In the genomic region with DNA sequence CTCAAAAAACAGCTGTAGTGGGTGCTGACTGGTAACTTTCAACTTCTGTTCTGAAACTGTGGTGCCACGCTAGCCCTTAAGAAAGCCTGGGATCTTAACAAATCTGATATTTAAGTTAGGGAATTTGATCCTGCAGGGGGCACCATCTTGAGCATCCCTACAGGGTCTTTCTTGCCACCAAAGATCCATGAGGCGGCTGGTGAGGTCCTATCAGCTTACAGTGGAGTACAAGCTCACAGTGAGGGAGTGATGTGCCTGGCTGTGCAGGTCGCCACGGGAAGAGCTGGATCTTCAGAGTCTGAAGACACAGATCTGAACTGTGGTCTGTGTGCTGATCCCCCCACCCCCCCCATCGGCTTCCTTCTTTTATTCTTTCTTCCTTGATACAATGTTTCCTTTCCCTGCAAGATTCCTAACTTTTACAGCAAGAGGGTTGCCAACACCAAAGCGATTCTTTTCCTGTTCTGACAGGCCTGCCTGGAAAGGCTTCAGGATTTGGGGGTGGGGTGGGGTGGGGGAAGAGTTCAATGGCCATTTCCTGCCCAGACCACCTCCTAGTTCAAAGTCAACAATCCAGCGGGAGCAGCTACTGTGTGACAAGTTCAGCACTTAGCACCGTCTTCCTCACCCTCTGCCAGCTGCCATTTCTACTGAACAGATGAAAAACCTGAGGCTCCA, we compare ENCODE assay signal across 24 mouse cellular contexts. TPM values are rescaled to one million over a fixed set of nuclear protein-coding genes. Genes with fewer than 3 reads are reported as not detected.
DNase-seq lines count a peak whose midpoint lies in the region; ATAC-seq and TF ChIP-seq lines count a peak whose summit lies in the region.
"Had no signal": no experiment of that assay in that cellular context is flagged by ENCODE, and none has a peak within 500 bp of the region (broad histone marks: within the 10 kb centered on the region; RNA-seq: fewer than 3 reads in every experiment).

No protein-coding gene starts in this region.

- ATAC-seq in heart, embryonic 11.5 days (replicated peaks; ENCODE audit: insufficient number of reproducible peaks, low FRiP score, low TSS enrichment) = peak; percentile 46; the same call in 1 of the 2 replicates
- ATAC-seq in kidney, embryonic 14.5 days (ENCODE audit: low FRiP score, low TSS enrichment) = 0 out of 2 replicates have a peak, but pooled peaks have one; percentile 60
- ATAC-seq in liver, embryonic 11.5 days (replicated peaks; ENCODE audit: low FRiP score) = 0 out of 2 replicates have a peak, but pooled peaks have one; percentile 29
- ATAC-seq in liver, embryonic 12.5 days = no peak
- ATAC-seq in midbrain, postnatal 0 days (ENCODE audit: low FRiP score) = no peak
- no peak for ATAC-seq in midbrain, embryonic 15.5 days (replicated peaks)
- ATAC-seq: activated CD4-positive, CD25-positive, alpha-beta regulatory T cell, adult 4 months; CD4-positive, CD25-positive, alpha-beta regulatory T cell, adult 4 months; forebrain, embryonic 15.5 days; liver, postnatal 0 days had no signal

- no peaks in the 10 kb centered on the region for H3K27me3 ChIP-seq in heart, embryonic 11.5 days (ENCODE audit: control insufficient read depth, insufficient read depth, low read length)
- H3K27me3 ChIP-seq in heart, embryonic 10.5 days (ENCODE audit: insufficient read depth, poor library complexity, severe bottlenecking) = no peaks in the 10 kb centered on the region
- no peaks in the 10 kb centered on the region for H3K27me3 ChIP-seq in kidney, embryonic 14.5 days (ENCODE audit: control insufficient read depth, insufficient read depth, low read length)
- H3K27me3 ChIP-seq in liver, embryonic 11.5 days (replicated peaks; ENCODE audit: control insufficient read depth, insufficient read depth, low read length) = no peaks in the 10 kb centered on the region
- no peaks in the 10 kb centered on the region for H3K27me3 ChIP-seq in liver, embryonic 12.5 days (replicated peaks)
- no peaks in the 10 kb centered on the region for H3K27me3 ChIP-seq in midbrain, postnatal 0 days (ENCODE audit: insufficient read depth, low read length)
- H3K27me3 ChIP-seq in midbrain, embryonic 15.5 days (replicated peaks) = no peaks in the 10 kb centered on the region
- H3K27me3 ChIP-seq: forebrain, embryonic 15.5 days; neural tube, embryonic 12.5 days had no signal

- H3K36me3 ChIP-seq in heart, embryonic 11.5 days (ENCODE audit: control insufficient read depth, insufficient read depth, low read length) = no peaks in the 10 kb centered on the region
- no peaks in the 10 kb centered on the region for H3K36me3 ChIP-seq in heart, embryonic 10.5 days
- no peaks in the 10 kb centered on the region for H3K36me3 ChIP-seq in kidney, embryonic 14.5 days (ENCODE audit: control insufficient read depth, insufficient read depth, low read length)
- H3K36me3 ChIP-seq in liver, embryonic 11.5 days (ENCODE audit: control insufficient read depth, insufficient read depth, low read length) = no peaks in the 10 kb centered on the region
- H3K36me3 ChIP-seq in liver, embryonic 12.5 days = no peaks in the 10 kb centered on the region
- H3K36me3 ChIP-seq in midbrain, postnatal 0 days (ENCODE audit: insufficient read depth, low read length) = no peaks in the 10 kb centered on the region
- H3K36me3 ChIP-seq in midbrain, embryonic 15.5 days (replicated peaks) = no peaks in the 10 kb centered on the region
- H3K36me3 ChIP-seq: forebrain, embryonic 15.5 days; G1E; limb, embryonic 15.5 days; neural tube, embryonic 12.5 days had no signal

- no peak for DNase-seq in heart, embryonic 10.5 days (ENCODE audit: low spot score)
- no peak for DNase-seq in kidney, adult 18-20 months
- DNase-seq in liver, embryonic 11.5 days (ENCODE audit: low spot score) = no peak
- no peak for DNase-seq in midbrain, postnatal 0 days (ENCODE audit: low spot score)
- DNase-seq: adrenal gland, postnatal 10 days; cerebellum, postnatal 10 days; gastrocnemius, postnatal 14 days; heart, postnatal 36 days; layer of hippocampus, postnatal 36 days; liver, postnatal 0 days; right cerebral cortex, adult 18-20 months; thymus, postnatal 14 days had no signal

- no peak overlapping the region for H3K27ac ChIP-seq in heart, embryonic 11.5 days (ENCODE audit: low read depth, low read length)
- no peak overlapping the region for H3K27ac ChIP-seq in heart, embryonic 10.5 days
- H3K27ac ChIP-seq in kidney, embryonic 14.5 days (ENCODE audit: low read depth, low read length) = no peak overlapping the region
- no peak overlapping the region for H3K27ac ChIP-seq in liver, embryonic 11.5 days (ENCODE audit: low read depth, low read length)
- no peak overlapping the region for H3K27ac ChIP-seq in liver, embryonic 12.5 days
- no peak overlapping the region for H3K27ac ChIP-seq in midbrain, postnatal 0 days (ENCODE audit: low read depth, low read length)
- no peak overlapping the region for H3K27ac ChIP-seq in midbrain, embryonic 15.5 days
- H3K27ac ChIP-seq: layer of hippocampus, adult 2 months; limb, embryonic 15.5 days; neural tube, embryonic 12.5 days had no signal

- H3K4me1 ChIP-seq in heart, embryonic 11.5 days (ENCODE audit: control insufficient read depth, insufficient read depth, low read length) = peaks cover 3% of the 10 kb centered on the region; the same call in 1 of the 2 replicates
- peaks cover 9% of the 10 kb centered on the region; the same call in 1 of the 2 replicates for H3K4me1 ChIP-seq in heart, embryonic 10.5 days
- peaks cover 4% of the 10 kb centered on the region; the same call in 1 of the 2 replicates for H3K4me1 ChIP-seq in kidney, embryonic 14.5 days (ENCODE audit: control insufficient read depth, insufficient read depth, low read length)
- H3K4me1 ChIP-seq in liver, embryonic 11.5 days (replicated peaks; ENCODE audit: control insufficient read depth, insufficient read depth, low read length) = no peaks in the 10 kb centered on the region; the same call in 1 of the 2 replicates
- no peaks in the 10 kb centered on the region for H3K4me1 ChIP-seq in liver, embryonic 12.5 days
- no peaks in the 10 kb centered on the region for H3K4me1 ChIP-seq in midbrain, postnatal 0 days (ENCODE audit: insufficient read depth, low read length)
- peaks cover 10% of the 10 kb centered on the region; the same call in 1 of the 2 replicates for H3K4me1 ChIP-seq in midbrain, embryonic 15.5 days
- H3K4me1 ChIP-seq: neural tube, embryonic 12.5 days had no signal

- 40% methylated on average over 8 of the region's 8 CpGs for WGBS in heart, embryonic 11.5 days (ENCODE audit: insufficient replicate concordance)
- WGBS in heart, embryonic 10.5 days = 48% methylated on average over 8 of the region's 8 CpGs
- 29% methylated on average over 8 of the region's 8 CpGs for WGBS in kidney, embryonic 14.5 days
- 48% methylated on average over 8 of the region's 8 CpGs for WGBS in liver, embryonic 11.5 days
- 37% methylated on average over 8 of the region's 8 CpGs for WGBS in liver, embryonic 12.5 days (ENCODE audit: insufficient replicate concordance)
- 55% methylated on average over 8 of the region's 8 CpGs for WGBS in midbrain, postnatal 0 days
- WGBS in midbrain, embryonic 15.5 days = 57% methylated on average over 8 of the region's 8 CpGs

- H3K9me3 ChIP-seq in heart, embryonic 11.5 days (replicated peaks; ENCODE audit: control insufficient read depth, low read length) = no peaks in the 10 kb centered on the region
- H3K9me3 ChIP-seq in heart, embryonic 10.5 days = no peaks in the 10 kb centered on the region
- no peaks in the 10 kb centered on the region for H3K9me3 ChIP-seq in kidney, embryonic 14.5 days (ENCODE audit: control insufficient read depth, low read length)
- H3K9me3 ChIP-seq in liver, embryonic 11.5 days (ENCODE audit: control insufficient read depth, low read length) = no peaks in the 10 kb centered on the region
- no peaks in the 10 kb centered on the region for H3K9me3 ChIP-seq in liver, embryonic 12.5 days (replicated peaks)
- no peaks in the 10 kb centered on the region for H3K9me3 ChIP-seq in midbrain, postnatal 0 days (ENCODE audit: low read length)
- no peaks in the 10 kb centered on the region for H3K9me3 ChIP-seq in midbrain, embryonic 15.5 days
- H3K9me3 ChIP-seq: forebrain, embryonic 15.5 days; limb, embryonic 15.5 days; neural tube, embryonic 12.5 days had no signal

- H3K9ac ChIP-seq in heart, embryonic 11.5 days (ENCODE audit: low read depth, low read length) = no peak overlapping the region
- no peak overlapping the region for H3K9ac ChIP-seq in kidney, embryonic 14.5 days (ENCODE audit: low read depth, low read length)
- no peak overlapping the region for H3K9ac ChIP-seq in liver, embryonic 11.5 days (ENCODE audit: low read depth, low read length)
- no peak overlapping the region for H3K9ac ChIP-seq in liver, embryonic 12.5 days
- H3K9ac ChIP-seq in midbrain, postnatal 0 days (replicated peaks; ENCODE audit: low read length, poor library complexity, severe bottlenecking) = no peak overlapping the region
- H3K9ac ChIP-seq in midbrain, embryonic 15.5 days = no peak overlapping the region
- H3K9ac ChIP-seq: forebrain, embryonic 15.5 days; limb, embryonic 15.5 days; liver, postnatal 0 days; neural tube, embryonic 12.5 days had no signal

- no peak overlapping the region for H3K4me3 ChIP-seq in heart, embryonic 11.5 days (ENCODE audit: low read depth, low read length)
- H3K4me3 ChIP-seq in heart, embryonic 10.5 days = no peak overlapping the region
- H3K4me3 ChIP-seq in kidney, embryonic 14.5 days (ENCODE audit: low read length) = no peak overlapping the region
- H3K4me3 ChIP-seq in liver, embryonic 11.5 days (ENCODE audit: low read depth, low read length) = no peak overlapping the region
- no peak overlapping the region for H3K4me3 ChIP-seq in liver, embryonic 12.5 days
- no peak overlapping the region for H3K4me3 ChIP-seq in midbrain, postnatal 0 days (ENCODE audit: low read depth, low read length)
- H3K4me3 ChIP-seq in midbrain, embryonic 15.5 days = no peak overlapping the region
- H3K4me3 ChIP-seq: forebrain, embryonic 15.5 days; layer of hippocampus, adult 2 months; limb, embryonic 15.5 days; neural tube, embryonic 12.5 days had no signal

- no peak overlapping the region for H3K4me2 ChIP-seq in heart, embryonic 11.5 days
- H3K4me2 ChIP-seq in kidney, embryonic 14.5 days (replicated peaks; ENCODE audit: low read depth, low read length) = no peak overlapping the region; the same call in 1 of the 2 replicates
- no peak overlapping the region for H3K4me2 ChIP-seq in liver, embryonic 11.5 days
- no peak overlapping the region for H3K4me2 ChIP-seq in liver, embryonic 12.5 days
- H3K4me2 ChIP-seq in midbrain, postnatal 0 days (ENCODE audit: low read depth, low read length, poor library complexity, severe bottlenecking) = no peak overlapping the region
- H3K4me2 ChIP-seq in midbrain, embryonic 15.5 days = no peak overlapping the region
- H3K4me2 ChIP-seq: limb, embryonic 15.5 days; neural tube, embryonic 12.5 days had no signal

- peak; percentile 26 for TF ChIP-seq CTCF in midbrain, postnatal 0 days (IDR thresholded peaks at IDR 0.05)

RNA-seq across cellular contexts. Expression of a gene that starts 11.5 kb away (rescaled TPM):
- polyA plus RNA-seq in heart, embryonic 11.5 days (2014; fragmentation: Nextera tagmentation; extraction: Ambion mirVana) = 3.2 and 4.6 TPM in 2 replicates
- polyA plus RNA-seq in heart, embryonic 10.5 days (2016; fragmentation: Nextera tagmentation; extraction: Ambion mirVana) = 1.2 and 5.2 TPM in 2 replicates
- 3.1 and 3.5 TPM in 2 replicates for polyA plus RNA-seq in kidney, embryonic 14.5 days (2014; fragmentation: Nextera tagmentation; extraction: Ambion mirVana)
- polyA plus RNA-seq in liver, embryonic 11.5 days (2014; fragmentation: Nextera tagmentation; extraction: Ambion mirVana) = 1.7 and 1.8 TPM in 2 replicates
- polyA plus RNA-seq in liver, embryonic 12.5 days (2016; fragmentation: Nextera tagmentation; extraction: Ambion mirVana) = 0.46 and 0.85 TPM in 2 replicates
- total RNA-seq in midbrain, postnatal 0 days (2014; rRNA removed) = 4.9 and 5.9 TPM in 2 replicates
- polyA plus RNA-seq in midbrain, postnatal 0 days (2015; fragmentation: Nextera tagmentation; extraction: Ambion mirVana) = 3.0 and 3.2 TPM in 2 replicates
- 3.2 and 3.4 TPM in 2 replicates for polyA plus RNA-seq in midbrain, embryonic 15.5 days (2015; fragmentation: Nextera tagmentation; extraction: Ambion mirVana)
- total RNA-seq: heart, adult 8-10 months; heart, postnatal 36 days had no signal
- polyA plus RNA-seq: CD4-positive, CD25-positive, alpha-beta regulatory T cell, adult 4 months; G1E; liver, postnatal 0 days had no signal

Comparison
In these comparisons a context has a peak if more than half of its experiments do, and no peak if none do; other contexts are left out.
1. ATAC-seq: peak in heart, embryonic 11.5 days (single experiment), kidney, embryonic 14.5 days (single experiment) and liver, embryonic 11.5 days (single experiment); none in liver, embryonic 12.5 days (single experiment), midbrain, postnatal 0 days (single experiment) and midbrain, embryonic 15.5 days (single experiment).